Mouse (Mus musculus): ENCODE measurements at regions not wholly inside any gene's neighbourhood (a gene's known extent, or its start where the extent isn't known, plus 50 kb on each side); places are given as distances from the start of the nearest gene placed in this dataset.

DNA sequence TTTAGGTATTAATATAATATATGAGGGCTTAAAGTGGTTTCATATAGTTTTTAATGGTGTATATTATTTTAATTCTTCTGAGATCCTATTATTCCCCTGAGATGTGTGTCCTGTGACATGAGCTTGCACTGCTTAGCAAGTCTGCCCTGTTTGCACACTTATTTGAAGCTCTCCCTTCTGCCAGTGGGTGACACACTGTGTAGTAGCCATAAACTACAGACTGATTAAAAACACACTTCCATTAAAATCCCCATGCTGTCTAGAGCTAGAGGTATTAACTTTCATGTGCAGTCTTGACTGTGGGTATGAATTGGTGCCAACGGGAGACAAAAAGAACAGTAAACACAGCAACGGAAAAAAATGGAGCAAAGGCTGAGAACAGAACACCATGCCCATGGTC lies 129.2 kb downstream of the Nsun3 start:
- TF ChIP-seq POLR2A (IDR thresholded peaks at IDR 0.05; ENCODE audit: low read depth, low read length), result no peak
- TF ChIP-seq HCFC1 (IDR thresholded peaks at IDR 0.05; ENCODE audit: low read depth, low read length), result no peak
- no peak for TF ChIP-seq SMC3 (IDR thresholded peaks at IDR 0.05; ENCODE audit: low read depth, low read length)
